Mouse (Mus musculus) layer of hippocampus, postnatal 25 days (tissue): ENCODE measurements around the gene Layn. TPM values are rescaled to one million over a fixed set of nuclear protein-coding genes. Genes with fewer than 3 reads are reported as not detected.
A peak's percentile ranks its signal among the peaks of the same experiment; 100 is the strongest.

Experiments
- DNase-seq, 2 experiments: peaks; one replicate each; pipeline ENCODE4 v3.0.0; 2022; ENCODE audit warnings: mixed read lengths in 2 of 2, low spot score in 1 of 2; ENCODE audit errors: extremely low spot score in 1 of 2
- total RNA-seq, 2 experiments: library from RNA; stranded (reverse); gene quantifications; 2 replicates each; pipeline ENCODE4 v1.2.3; 2021

Layn gene
- 1 to 10 TPM; 5.6 to 6.9 TPM for total RNA-seq

DNA sequence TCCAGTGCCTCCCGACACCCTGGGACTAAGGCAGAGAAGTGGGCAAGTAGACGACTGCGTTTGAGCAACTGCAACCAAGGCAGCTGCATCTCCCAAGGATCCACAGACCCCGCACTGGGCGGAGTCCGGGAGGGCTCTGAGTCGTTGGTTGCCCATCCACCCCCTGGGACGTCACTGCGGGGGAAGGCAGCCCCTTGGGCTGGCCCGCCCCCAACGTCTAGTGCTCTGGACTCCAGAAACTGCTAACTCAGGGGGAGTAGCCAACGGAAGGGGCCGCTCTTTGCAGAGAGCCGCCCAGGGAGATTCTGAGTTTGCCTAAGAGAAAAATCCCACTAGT lies at the start of gene Layn:
Gene Layn, minus strand, starts transcription at position 116 of the 337 bp plus-strand sequence.
- peak in 1 of 2 experiments; percentile 21 for DNase-seq

DNA sequence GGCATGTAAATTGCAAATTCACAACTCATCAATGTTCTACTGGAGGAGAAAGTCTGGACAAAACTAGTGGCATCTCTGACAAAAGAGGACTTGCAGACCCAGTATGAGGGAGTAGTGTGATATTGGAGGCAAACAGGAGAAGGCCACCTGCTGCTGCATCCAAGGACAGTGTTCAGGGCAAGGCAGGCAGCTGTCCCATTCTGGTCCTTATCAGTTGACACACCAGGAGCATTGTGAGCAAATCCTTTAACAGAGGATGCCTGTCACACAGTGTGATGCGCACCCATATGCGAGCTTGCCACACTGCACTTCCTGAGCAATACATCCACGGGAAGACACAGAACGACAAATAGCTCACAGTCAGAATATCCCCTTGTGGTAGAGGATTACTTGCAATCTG lies 37.9 kb upstream of the Layn start:
- no peak for DNase-seq

DNA sequence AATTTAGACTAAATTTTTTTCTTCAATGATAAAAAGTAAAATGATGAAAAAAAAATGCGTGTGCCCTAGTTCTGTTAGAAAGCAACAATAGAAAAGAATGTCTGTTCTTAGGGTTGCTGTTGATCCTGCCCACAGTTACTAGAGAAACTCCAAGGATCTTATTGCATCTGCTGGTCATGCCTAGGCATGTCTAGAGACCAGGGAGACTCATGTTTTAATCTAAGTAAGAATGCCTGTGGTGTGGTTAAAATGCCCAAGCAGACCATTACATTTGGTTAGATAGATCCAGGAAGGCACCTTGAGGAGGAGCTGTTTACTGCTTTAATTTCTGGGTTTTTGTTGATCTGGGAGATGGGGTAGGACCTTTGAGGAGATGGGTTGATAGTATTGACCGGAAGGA lies 28.9 kb upstream of the Layn start:
- no peak for DNase-seq

DNA sequence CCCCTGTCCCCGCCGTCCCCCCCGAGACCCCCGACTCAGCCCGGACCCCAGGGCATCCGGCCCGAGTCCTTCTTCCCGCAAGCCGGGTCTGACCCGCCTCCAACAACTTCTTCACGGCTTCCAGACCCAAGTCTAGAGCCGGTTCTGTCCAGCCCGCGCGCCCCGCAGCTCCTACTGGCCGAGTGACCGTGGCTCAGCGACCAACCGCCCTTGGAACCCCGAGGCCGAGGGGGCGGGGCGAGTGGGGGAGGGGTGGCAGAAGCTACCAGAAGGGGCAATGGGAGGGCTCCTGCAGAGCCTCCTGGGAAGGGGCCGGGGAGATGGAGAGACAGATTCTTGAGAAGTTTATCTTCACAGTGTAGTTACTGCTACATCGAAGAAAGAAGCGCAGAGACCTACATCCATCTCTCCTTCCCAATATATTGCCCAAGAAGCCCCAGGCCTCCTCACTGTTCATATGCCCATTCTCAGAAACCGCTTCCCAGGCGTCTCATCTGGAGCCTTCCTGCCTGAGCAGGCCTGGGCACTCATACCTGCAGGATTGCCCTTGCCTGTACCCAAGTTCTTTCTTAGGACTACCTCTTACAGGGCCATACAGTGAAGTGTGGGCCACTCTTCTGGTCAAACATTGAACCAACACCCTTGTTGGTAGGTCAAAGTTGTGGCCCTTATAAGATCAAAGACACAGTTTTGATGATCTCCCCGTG lies 27.1 kb upstream of the Layn start:
- no peak for DNase-seq

DNA sequence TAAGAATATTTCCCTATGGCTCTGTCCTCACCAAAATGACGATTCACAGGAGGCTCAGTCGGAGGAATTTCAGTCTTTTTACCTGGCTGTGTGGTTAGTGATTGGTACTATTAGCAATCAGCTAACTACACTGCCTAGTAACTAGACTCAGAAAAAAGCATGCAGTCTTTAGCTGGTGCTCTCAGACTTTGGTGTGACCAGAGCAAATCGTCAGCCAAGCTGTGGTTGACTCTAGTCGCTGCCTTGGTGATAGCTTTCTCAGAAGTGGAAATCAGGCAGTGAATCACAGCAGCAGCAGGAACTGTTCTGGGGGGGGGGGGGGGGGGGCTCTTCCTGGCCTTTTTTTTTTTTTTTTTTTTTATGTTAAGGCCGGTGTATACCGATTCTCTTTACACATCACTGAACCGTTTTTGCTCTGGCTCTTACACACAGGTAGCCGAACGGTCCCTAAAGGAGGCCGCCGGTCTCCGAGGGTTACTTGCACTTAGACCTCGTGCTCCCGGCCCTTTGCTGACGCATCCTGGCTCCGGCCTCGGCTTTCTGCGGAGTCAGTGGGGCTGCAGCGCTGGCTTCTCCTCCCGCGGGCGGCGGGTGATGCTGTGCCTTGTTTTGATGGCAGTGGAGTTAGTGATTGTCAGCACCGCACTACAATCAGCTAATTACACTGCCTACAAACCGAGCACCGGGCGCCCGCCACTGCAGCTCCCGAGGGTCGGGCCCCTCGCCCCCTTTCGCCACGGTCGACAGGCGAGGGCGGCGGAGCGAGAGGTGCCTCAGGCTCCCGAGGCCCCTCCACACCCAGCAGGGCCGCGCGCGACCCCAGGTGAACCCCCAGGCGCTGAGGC lies 26.3 kb upstream of the Layn start:
- DNase-seq: peak; percentile 29 to 33

DNA sequence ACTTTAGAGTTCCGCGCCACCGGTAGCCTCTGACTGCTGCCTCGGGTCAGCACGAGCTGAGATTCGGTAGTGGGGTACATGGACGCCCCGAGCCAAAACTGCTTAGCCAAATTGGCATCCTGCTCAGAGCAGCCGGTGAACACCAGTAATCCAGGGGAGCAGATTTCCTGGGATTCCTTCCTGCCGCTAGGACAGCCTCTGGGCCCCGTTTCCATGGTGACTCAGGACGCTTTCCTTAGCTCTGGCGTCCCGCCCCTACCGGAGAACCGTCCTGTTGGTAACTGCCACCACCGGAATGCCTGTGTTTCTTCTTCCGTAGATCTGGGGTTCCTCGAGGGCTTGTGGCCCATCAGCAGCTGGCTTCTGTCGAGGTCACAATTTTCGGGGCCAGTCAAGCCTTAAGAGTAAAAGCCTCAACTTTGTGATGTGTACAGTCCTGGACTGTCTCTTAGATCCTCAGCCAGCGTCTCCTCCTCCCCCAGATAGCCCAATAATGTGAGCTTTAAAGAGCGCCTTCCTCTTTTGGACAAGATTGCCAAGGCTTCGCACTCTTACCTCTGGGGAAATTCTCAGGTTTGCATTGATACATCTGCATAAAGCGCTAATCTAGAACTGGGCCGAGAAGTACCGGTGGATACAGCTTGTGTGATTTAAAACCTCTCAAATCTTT lies 25.0 kb upstream of the Layn start, which contains the start of gene 4833427G06Rik:
Gene 4833427G06Rik, minus strand, starts transcription at position 323 of the 670 bp plus-strand sequence.
- peak in 1 of 2 experiments; percentile 19 for DNase-seq

DNA sequence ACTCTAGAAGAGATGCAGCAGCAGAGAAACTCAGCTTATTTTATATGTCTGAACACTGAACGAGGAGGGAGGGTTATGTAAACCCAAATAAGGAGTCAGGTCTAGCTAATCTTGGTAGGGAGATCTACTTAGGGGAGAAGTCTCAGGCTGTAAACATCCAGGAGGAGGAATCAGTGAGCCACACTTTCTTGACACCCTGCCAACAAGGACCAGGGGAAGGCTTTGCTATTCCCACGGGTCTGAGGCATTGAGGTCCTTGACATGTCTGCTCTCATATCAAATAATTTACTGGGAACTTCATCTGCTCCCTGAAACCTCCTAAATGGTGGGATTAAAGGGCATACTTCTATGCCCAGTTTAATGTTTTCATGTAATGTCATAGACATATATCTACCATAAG lies 19.4 kb upstream of the Layn start:
- DNase-seq: no peak

DNA sequence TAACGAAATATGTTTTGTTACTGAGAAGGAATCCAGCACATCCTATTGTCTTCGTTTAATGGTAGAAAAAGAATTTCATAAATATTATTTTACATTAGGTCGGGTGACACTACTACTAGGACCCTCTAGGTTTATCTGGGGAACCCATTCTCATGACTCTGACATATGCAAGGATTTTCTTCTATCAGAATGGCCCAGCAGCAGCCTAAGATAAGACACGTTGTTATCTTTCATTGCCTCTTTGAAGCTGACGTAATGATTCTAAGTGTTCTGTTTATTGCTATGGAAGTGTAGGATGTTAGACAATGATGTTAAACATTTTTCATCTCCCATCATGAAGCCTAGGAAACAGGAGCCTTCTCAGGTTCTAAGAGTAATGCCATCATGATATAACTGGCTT lies 16.8 kb upstream of the Layn start:
- DNase-seq: no peak

DNA sequence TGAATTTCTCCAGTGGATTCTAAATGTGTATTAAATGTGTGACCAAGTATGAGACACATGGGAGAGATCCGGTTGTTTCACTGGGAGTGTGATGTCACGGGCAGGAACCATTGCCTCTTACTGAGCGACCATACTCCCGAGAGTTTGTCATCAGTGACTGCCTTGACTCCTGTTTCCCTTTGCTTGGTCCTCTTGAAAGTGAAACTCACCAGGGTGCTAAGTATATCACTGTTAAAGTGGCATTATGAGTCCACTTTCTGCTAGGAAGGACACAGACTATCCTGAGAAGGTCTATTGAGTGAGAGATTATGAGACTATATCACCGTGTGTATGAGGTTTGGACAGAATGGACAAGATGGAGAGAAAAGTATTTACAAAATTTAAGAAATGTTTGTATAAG lies 4.7 kb upstream of the Layn start:
- DNase-seq: no peak

DNA sequence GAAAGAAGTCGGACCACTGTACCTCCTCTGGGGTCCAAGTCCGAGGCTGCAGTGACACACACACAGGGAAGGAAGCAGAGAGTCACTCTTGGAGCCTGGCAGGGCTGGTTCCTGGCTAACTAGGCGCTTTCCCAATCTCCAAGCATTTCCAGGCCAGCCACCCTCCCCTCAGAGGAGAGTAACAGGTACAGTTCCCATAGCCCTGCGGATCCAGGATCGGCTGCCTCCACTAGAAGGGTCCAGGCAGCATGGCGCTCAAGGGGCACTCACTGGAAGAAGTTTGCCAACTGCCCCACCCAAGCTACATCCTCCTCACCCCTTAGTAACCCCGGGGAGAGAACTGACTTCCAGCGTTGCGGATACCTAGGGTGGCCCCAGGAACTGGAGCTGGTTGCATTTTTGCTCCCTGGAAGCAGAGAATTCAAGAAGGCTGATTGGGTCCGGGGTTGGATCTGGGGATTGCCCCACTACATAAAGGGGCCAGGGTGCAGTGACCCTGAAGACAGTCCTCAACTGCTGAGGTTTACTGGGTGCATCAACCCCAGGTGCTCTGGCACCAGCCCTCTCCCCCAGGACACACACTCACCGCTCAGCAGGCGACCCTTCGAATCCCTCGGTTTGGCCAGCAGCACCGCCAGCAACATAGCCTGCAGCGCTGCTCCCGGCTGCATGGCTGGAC lies 455 bp downstream of the Layn start:
- DNase-seq: no peak

DNA sequence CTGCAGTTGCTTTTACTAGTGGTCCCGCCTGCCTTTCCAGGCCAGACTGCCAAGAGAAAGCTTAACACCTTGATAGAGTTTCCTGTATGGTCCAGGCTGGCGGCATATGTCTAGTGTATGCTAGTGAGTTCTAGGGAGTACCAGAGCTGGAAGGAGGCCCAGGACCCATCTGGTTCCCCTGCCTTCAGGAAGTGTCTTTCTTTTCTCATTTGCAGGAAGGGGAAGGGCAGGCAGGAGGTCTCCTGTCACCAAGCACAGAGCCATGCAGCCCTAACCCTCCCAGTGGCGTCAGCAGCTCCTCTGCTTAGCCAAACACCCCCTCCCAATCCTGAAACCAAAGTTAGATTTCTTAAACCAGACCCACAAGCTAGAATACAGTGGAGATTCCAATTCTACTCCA lies 1.1 kb downstream of the Layn start:
- peak in 1 of 2 experiments; percentile 8 for DNase-seq

DNA sequence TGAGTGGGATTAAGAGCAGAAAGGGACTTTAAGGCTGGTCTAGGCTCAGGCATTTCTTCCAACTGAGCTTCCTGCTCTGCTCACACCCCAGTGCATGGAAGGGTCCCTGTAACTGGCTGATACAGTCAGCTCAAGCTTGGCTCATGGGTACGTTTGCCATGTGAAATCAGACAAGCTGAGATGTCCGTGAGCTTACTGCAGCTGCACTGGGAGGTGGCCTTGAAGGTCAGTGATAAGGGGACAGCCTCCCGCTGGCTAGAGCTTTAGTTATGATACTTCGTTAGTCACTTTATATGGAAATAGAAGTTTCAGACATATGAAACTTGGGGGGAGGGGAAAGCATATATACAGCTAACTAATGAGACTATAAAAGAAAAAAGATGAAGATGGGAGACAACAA lies 6.1 kb downstream of the Layn start:
- DNase-seq: no peak

DNA sequence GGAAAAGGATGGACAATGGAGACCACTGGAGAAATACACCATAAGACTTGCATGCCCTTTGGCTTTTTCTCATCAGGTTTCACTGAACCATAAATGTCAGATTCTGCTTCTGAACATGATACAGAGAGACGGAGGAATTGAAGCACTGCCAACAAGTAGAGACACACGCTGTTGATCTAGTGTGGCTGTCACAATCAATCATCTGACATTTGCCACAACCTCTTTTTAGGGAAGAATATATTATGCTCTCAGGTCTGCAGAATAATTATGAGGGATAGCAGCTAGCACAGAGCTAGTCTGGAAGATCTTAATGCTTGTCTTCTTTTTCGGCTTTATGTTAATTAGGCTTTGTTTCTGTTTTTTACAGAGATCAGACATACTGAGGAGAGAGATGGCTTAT lies 8.7 kb downstream of the Layn start:
- DNase-seq: no peak

DNA sequence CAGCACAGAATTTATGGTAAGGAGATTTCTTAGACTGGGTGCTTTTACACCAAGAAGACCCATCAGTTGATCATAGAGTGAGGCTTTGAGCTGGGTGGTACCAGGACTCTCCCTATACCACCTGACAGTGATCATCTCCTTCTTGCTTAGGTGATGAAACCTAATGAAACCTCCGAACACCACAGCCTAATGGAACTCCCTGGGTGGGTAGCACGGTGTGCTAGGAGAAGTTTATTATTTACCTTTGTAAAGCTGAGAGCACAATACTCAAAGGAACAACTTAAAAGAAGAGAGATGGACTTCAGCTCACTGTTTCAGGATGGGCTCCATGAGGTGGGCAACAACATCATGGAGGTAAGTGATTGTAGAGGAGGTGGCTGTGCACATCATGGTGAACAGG lies 16.3 kb downstream of the Layn start, which contains the start of gene Btg4:
Gene Btg4, plus strand, starts transcription at position 301 of the 400 bp plus-strand sequence.
- no peak for DNase-seq

DNA sequence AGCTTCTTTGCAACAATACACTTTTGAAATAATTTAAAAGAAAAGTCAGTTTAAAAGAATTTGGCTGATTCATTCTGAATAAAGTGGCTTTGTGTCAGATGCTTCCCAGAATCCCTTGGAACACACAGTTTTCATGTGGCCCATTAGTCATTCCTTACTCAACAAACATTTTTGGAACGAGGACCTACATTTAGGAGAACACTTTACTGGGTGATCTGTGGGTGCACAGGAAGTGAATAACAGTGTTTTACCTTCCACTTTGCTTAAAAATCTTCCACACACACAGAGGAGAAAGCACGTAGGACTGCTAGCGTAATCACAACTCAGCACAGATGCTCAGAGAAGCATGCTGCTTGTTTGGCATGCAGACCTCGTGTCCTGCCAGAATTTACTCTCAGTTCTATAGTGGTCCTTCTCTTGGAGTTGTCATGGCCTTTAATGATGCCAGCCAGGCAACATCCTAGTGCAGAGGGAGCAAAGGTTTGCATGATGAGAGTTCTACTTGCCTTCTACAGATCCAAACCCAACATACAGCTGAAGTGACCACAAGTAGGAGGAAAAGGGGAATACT lies 17.9 kb downstream of the Layn start:
- DNase-seq: no peak

DNA sequence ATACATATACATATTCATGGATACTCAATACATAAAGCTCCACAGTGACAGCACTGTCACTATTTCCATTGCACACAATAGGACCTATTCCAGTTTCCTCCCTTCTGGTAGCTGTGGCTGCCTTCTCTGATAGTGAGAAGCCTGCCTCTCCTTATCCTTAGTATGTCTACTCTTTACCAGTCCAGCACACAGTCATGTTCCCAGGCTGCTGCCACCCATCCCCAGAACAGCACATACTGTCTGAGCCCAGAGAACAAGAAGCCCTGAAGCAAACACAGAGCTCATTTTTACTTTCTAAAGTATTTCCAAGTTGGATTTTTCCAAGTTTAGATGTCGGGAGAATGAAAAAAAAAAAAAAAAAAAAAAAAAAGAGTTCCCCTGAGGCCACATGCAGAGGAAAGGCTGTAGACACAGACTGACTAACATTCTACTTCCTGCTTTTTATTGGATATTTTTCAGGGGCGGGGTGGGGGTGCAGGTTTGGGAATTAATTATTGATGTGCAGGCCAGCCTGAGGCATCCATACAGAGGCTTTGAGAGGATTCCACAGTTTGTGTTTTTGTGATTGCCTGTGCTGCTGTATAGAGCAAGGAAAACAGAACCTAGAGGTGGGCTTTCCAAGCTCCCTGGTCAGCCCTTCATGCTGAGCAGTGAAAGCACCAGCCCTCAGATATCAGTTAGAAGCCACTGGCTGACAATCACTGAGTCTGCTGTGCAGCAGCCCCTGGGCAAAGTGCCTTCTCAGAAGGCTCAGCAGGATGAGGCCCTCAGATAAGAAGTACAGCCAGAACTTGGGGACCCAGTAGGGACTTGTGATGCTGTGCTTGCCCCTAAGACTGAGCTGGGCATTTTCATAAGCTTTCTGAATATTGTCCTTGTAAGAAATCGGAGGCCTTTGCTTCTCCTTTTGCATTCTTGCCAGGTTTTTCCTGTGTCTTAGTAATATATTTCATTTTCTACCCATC lies 20.3 kb downstream of the Layn start:
- DNase-seq: no peak

DNA sequence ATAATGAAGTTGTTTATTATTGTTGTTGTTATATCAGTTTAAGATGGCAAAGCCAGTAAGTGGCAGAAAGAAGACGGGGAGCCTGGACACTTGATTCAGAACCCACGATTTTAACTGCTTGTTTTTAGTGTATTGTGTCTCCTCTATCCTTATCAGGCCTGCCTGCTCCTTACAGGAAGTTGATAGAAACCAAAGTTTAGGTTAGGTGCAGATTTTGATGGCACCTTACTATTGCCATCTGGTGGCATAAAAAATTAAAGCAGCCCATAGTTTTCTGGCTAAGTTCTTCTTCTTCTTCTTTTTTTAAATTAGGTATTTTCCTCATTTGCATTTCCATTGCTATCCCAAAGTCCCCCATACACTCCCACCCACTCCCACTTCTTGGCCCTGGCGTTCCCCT lies 24.7 kb downstream of the Layn start:
- no peak for DNase-seq

DNA sequence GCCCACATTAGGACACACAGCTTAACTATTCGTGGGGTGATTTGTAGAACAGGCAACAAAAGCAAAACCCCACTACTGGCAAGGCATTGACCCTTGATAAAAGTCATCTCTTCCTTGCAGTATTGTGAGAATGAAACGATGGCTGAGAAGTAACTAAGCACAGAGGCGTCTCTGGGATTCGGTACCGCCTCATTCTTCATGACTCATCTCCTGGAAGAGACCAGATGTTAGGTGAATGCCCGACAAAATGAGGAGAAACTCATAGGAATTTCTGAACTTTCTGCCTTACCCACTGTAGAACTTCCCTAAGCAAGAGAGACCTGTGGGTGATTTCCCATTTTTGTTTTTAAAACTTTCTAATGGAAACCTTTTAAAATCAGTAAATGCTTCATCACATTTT lies 34.8 kb downstream of the Layn start:
- no peak for DNase-seq

DNA sequence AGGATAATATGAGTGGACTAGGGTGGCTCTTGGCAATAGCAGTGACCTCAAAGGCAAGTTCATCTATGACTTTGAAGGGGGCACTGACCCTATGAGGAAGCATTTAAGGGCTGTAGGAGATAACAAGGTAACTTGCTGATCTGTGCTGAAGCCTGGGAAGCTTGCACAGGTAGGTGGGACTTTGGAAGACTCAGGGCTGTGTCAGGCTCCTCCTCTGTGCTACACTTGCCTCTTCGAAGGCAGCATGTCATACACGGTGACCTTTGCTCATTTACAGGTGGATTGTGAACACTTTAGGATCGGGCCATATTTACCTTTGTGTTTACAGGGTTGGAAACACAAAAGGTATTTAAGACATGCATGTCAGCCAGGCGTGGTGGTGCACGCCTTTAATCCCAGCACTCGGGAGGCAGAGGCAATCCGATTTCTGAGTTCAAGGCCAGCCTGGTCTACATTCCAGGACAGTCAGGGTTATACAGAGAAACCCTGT lies 35.4 kb downstream of the Layn start:
- no peak for DNase-seq
